Mouse (Mus musculus) spleen, embryonic (tissue): ENCODE measurements around the gene Abhd14b.

ENCODE experiments used
- CTCF ChIA-PET: fragments of 350-600 bp; sonication (Branson Sonifier 250); formaldehyde crosslinking; loops from one replicate; lab custom pipeline; 2022; lab: Charles Lee

Gene Abhd14b

GRCm38 (mm10) chr9:106428719-106429220, 18.5 kb upstream of the Abhd14b start:
- CTCF ChIA-PET, result interaction anchor here (0.5 to 1.2 kb wide), 3 partner anchors 9 to 369 kb away, joined by 3 to 10 read pairs (median 6); partner anchors contain the start of gene Acy1

- CTCF ChIA-PET, result interaction anchor here (1.1 to 1.2 kb wide), 2 partner anchors 9 to 122 kb away, joined by 3 to 6 read pairs; partner anchors contain the start of gene Acy1
Measured at GRCm38 (mm10) chr9:106429221-106430014, 17.8 kb upstream of the Abhd14b start, which contains the start of gene Rpl29. Gene Rpl29, plus strand, starts transcription at chr9:106429454.

GRCm38 (mm10) chr9:106430015-106430264, 17.3 kb upstream of the Abhd14b start:
- CTCF ChIA-PET, result interaction anchor here (1.0 to 1.2 kb wide), 2 partner anchors 8 to 47 kb away, joined by 3 to 6 read pairs; partner anchors contain the start of genes Acy1 and Parp3

GRCm38 (mm10) chr9:106433389-106433788, 13.9 kb upstream of the Abhd14b start:
- CTCF ChIA-PET, result interaction anchor here (0.8 to 1.4 kb wide), 2 partner anchors 13 to 14 kb away, joined by 4 read pairs; partner anchors contain the start of gene Abhd14a

- CTCF ChIA-PET, result no interaction called here
Measured at GRCm38 (mm10) chr9:106436566-106436965, 10.7 kb upstream of the Abhd14b start.

GRCm38 (mm10) chr9:106442680-106443079, 4.6 kb upstream of the Abhd14b start:
- CTCF ChIA-PET, result no interaction called here

GRCm38 (mm10) chr9:106444836-106445235, 2.4 kb upstream of the Abhd14b start:
- CTCF ChIA-PET, result no interaction called here

GRCm38 (mm10) chr9:106447951-106448350, 692 bp downstream of the Abhd14b start:
- CTCF ChIA-PET, result interaction anchor here (0.9 to 2.5 kb wide), 2 partner anchors 15 to 29 kb away, joined by 4 to 6 read pairs; partner anchors contain the start of gene Parp3

GRCm38 (mm10) chr9:106448498-106449031, 1.3 kb downstream of the Abhd14b start:
- CTCF ChIA-PET, result interaction anchor here (2.5 kb wide), 1 partner anchor 28 kb away, joined by 6 read pairs; the partner anchor contains the start of gene Parp3

- CTCF ChIA-PET, result no interaction called here
Measured at GRCm38 (mm10) chr9:106449947-106450346, 2.7 kb downstream of the Abhd14b start.

- CTCF ChIA-PET, result interaction anchor here (0.5 kb wide), 1 partner anchor 40 kb away, joined by 3 read pairs; no protein-coding TSS in a partner anchor
Measured at GRCm38 (mm10) chr9:106450661-106451060, 3.4 kb downstream of the Abhd14b start.

GRCm38 (mm10) chr9:106451298-106451697, 4.0 kb downstream of the Abhd14b start:
- CTCF ChIA-PET, result no interaction called here

- CTCF ChIA-PET, result no interaction called here
Measured at GRCm38 (mm10) chr9:106451899-106452298, 4.6 kb downstream of the Abhd14b start.

GRCm38 (mm10) chr9:106452351-106452750, 5.1 kb downstream of the Abhd14b start:
- CTCF ChIA-PET, result no interaction called here

GRCm38 (mm10) chr9:106452821-106453220, 5.6 kb downstream of the Abhd14b start:
- CTCF ChIA-PET, result no interaction called here

- CTCF ChIA-PET, result no interaction called here
Measured at GRCm38 (mm10) chr9:106453271-106454070, 6.2 kb downstream of the Abhd14b start, which contains the start of gene Pcbp4. Gene Pcbp4, plus strand, starts transcription at chr9:106453291.

GRCm38 (mm10) chr9:106454071-106454761, 7.0 kb downstream of the Abhd14b start:
- CTCF ChIA-PET, result no interaction called here

- CTCF ChIA-PET, result no interaction called here
Measured at GRCm38 (mm10) chr9:106454888-106455681, 7.8 kb downstream of the Abhd14b start.

- CTCF ChIA-PET, result no interaction called here
Measured at GRCm38 (mm10) chr9:106456325-106457162, 9.3 kb downstream of the Abhd14b start.
